Mouse (Mus musculus) liver, embryonic 14.5 days (tissue): ENCODE results near the gene Gm10300. TPM values are rescaled to one million over a fixed set of nuclear protein-coding genes. Genes with fewer than 3 reads are reported as not detected.
A peak's percentile ranks its signal among the peaks of the same experiment; 100 is the strongest.

Source experiments
- ATAC-seq: fragments of 200-750 bp; cut with Nextera tagmentation; 2 replicates; pipeline ENCODE4 v1.8.0; 2017; ENCODE audit warnings: moderate number of reproducible peaks, mild to moderate bottlenecking, moderate library complexity; ENCODE audit not compliant: insufficient read depth
- DNase-seq, 3 experiments: peaks; one replicate each; pipeline ENCODE4 v3.0.0-alpha.2; 2012 to 2013; ENCODE audit warnings: low read depth in 3 of 3, low spot score in 3 of 3
- H3K27ac ChIP-seq: fragments of 300-500 bp; sonication (generic); 2 replicates; pipeline ENCODE4 v1.5.1; 2014; ENCODE audit warnings: moderate library complexity, mild to moderate bottlenecking, control low read depth, inconsistent platforms
- H3K27me3 ChIP-seq: fragments of 300-500 bp; sonication (generic); 2 replicates; pipeline ENCODE4 v1.6.1; 2014; ENCODE audit warnings: mild to moderate bottlenecking, low read length, moderate library complexity; ENCODE audit not compliant: control insufficient read depth, insufficient read depth
- H3K36me3 ChIP-seq: fragments of 300-500 bp; sonication (generic); replicated peaks from 2 replicates; pipeline ENCODE4 v1.6.1; 2014; ENCODE audit warnings: low read depth; ENCODE audit not compliant: control insufficient read depth, insufficient read depth
- H3K4me1 ChIP-seq, 2 experiments: fragments of 200-500 bp in 1 of 2; fragments of 300-500 bp in 1 of 2; sonication (generic) in 1 of 2; replicated peaks; 2 replicates each; pipeline ENCODE4 v1.6.1; 2012 to 2014; ENCODE audit warnings: antibody characterized with exemption in 1 of 2, inconsistent platforms in 1 of 2, low read length in 1 of 2; ENCODE audit not compliant: control insufficient read depth in 2 of 2, insufficient read depth in 2 of 2
- H3K4me2 ChIP-seq: fragments of 300-500 bp; sonication (generic); 2 replicates; pipeline ENCODE4 v1.6.1; 2014; ENCODE audit warnings: low read depth, mild to moderate bottlenecking, control low read depth, moderate library complexity
- H3K4me3 ChIP-seq, 2 experiments: fragments of 200-500 bp in 1 of 2; fragments of 300-500 bp in 1 of 2; sonication (generic) in 1 of 2; 2 replicates each; pipeline ENCODE4 v1.5.1; 2012 to 2014; ENCODE audit warnings: low read depth in 2 of 2, low read length in 2 of 2, mild to moderate bottlenecking in 2 of 2, control low read depth in 1 of 2, inconsistent platforms in 1 of 2, moderate library complexity in 1 of 2; ENCODE audit not compliant: insufficient read depth in 1 of 2
- H3K9ac ChIP-seq: fragments of 300-500 bp; sonication (generic); replicated peaks from 2 replicates; pipeline ENCODE4 v1.6.1; 2014; ENCODE audit warnings: mild to moderate bottlenecking, control low read depth, moderate library complexity
- H3K9me3 ChIP-seq: fragments of 300-500 bp; sonication (generic); 2 replicates; pipeline ENCODE4 v1.6.1; 2016; ENCODE audit warnings: low read length, mixed read lengths; ENCODE audit not compliant: control insufficient read depth
- CTCF ChIP-seq: IDR thresholded peaks from 2 replicates; pipeline ENCODE4 v1.5.1; 2016; ENCODE audit warnings: antibody characterized with exemption, low read depth, control low read depth
- EP300 ChIP-seq: IDR thresholded peaks from 2 replicates; pipeline ENCODE4 v1.6.1; 2016; ENCODE audit warnings: antibody characterized with exemption, low read depth
- WGBS: fragments of 180-500 bp; shearing (Covaris S2); extraction: QIAGEN DNeasy Blood & Tissue Kit; methylation state at CpG from one replicate; pipeline ENCODE4 v1.1.7; 2014; ENCODE audit not compliant: insufficient replicate concordance; 5-methylcytosine and 5-hydroxymethylcytosine counted together
- polyA plus RNA-seq, 2 experiments: library from polyadenylated mRNA; depleted of rRNA in 1 of 2; stranded (reverse) in 1 of 2; unstranded in 1 of 2; fragments of >200 nt; fragmentation: Nextera tagmentation in 1 of 2; extraction: Ambion mirVana in 1 of 2; gene quantifications; 2 replicates each; pipeline versions ENCODE4 v1.2.1 to v1.2.3; 2012 to 2014

Gm10300 gene
- polyA plus RNA-seq, 2 experiments = 0.15 to 0.32 TPM

- Histone ChIP-seq H3K36me3 (no peaks in the 10 kb centered on the region), H3K4me3 (no peak overlapping the region), H3K27me3 (no peaks in the 10 kb centered on the region; the same call in 1 of the 2 replicates), H3K4me2 (no peak overlapping the region), H3K9me3 (no peaks in the 10 kb centered on the region), H3K9ac (no peak overlapping the region), H3K27ac (no peak overlapping the region), H3K4me1 (no peaks in the 10 kb centered on the region; a peak in 1 of 4 replicates)
- ATAC-seq (no peak), DNase-seq (no peak)
- 37% methylated on average over 3 of the region's 3 CpGs for WGBS
- peak; percentile 28; the same call in 1 of the 2 replicates for TF ChIP-seq CTCF
- no peak for TF ChIP-seq EP300
Observed at GRCm38 (mm10) chr4:132101152-132101551, 26.7 kb downstream of the Gm10300 start.

GRCm38 (mm10) chr4:132108221-132108620 is 33.7 kb downstream of the Gm10300 start:
- H3K27me3 ChIP-seq = no peaks in the 10 kb centered on the region

GRCm38 (mm10) chr4:132111227-132111626 is 36.7 kb downstream of the Gm10300 start:
- Histone ChIP-seq H3K9ac (no peak overlapping the region), H3K27me3 (no peaks in the 10 kb centered on the region), H3K4me3 (no peak overlapping the region), H3K4me2 (no peak overlapping the region), H3K27ac (no peak overlapping the region), H3K4me1 (no peaks in the 10 kb centered on the region), H3K9me3 (no peaks in the 10 kb centered on the region), H3K36me3 (no peaks in the 10 kb centered on the region)
- no peak for DNase-seq
- TF ChIP-seq CTCF (no peak), EP300 (no peak)
- WGBS = 59% methylated on average over 4 of the region's 4 CpGs
- ATAC-seq = no peak

More at GRCm38 (mm10) chr4:132108221-132108620, 33.7 kb downstream of the Gm10300 start:
- H3K4me3 ChIP-seq = no peak overlapping the region
- H3K27ac ChIP-seq = no peak overlapping the region
- no peak for TF ChIP-seq CTCF
- no peak for TF ChIP-seq EP300
- no peaks in the 10 kb centered on the region for H3K9me3 ChIP-seq
- ATAC-seq (no peak), DNase-seq (no peak)
- no peak overlapping the region for H3K9ac ChIP-seq
- no peak overlapping the region for H3K4me2 ChIP-seq
- no peaks in the 10 kb centered on the region for H3K36me3 ChIP-seq
- WGBS = 67% methylated on average over 7 of the region's 7 CpGs
- no peaks in the 10 kb centered on the region for H3K4me1 ChIP-seq

- DNase-seq (no peak), ATAC-seq (no peak)
- no peak for TF ChIP-seq EP300
- TF ChIP-seq CTCF = no peak
- no peaks in the 10 kb centered on the region for H3K9me3 ChIP-seq
- no peaks in the 10 kb centered on the region for H3K27me3 ChIP-seq
- no peak overlapping the region for H3K27ac ChIP-seq
- H3K4me1 ChIP-seq = no peaks in the 10 kb centered on the region
- 27% methylated on average over 53 of the region's 53 CpGs for WGBS
- no peak overlapping the region for H3K9ac ChIP-seq
- H3K4me2 ChIP-seq = peak overlapping the region; percentile 37; the same call in 1 of the 2 replicates
- no peaks in the 10 kb centered on the region for H3K36me3 ChIP-seq
- H3K4me3 ChIP-seq = peak overlapping the region in 1 of 2 experiments; percentile 3; a peak in 1 of 4 replicates
Observed at GRCm38 (mm10) chr4:132113411-132114095, 39.1 kb downstream of the Gm10300 start.

GRCm38 (mm10) chr4:132116315-132116714 is 41.8 kb downstream of the Gm10300 start:
- Histone ChIP-seq H3K9ac (no peak overlapping the region), H3K4me3 (no peak overlapping the region), H3K4me2 (no peak overlapping the region), H3K27me3 (no peaks in the 10 kb centered on the region), H3K36me3 (no peaks in the 10 kb centered on the region), H3K27ac (no peak overlapping the region), H3K4me1 (no peaks in the 10 kb centered on the region), H3K9me3 (no peaks in the 10 kb centered on the region)
- WGBS = 62% methylated on average over 4 of the region's 4 CpGs
- ATAC-seq = no peak
- TF ChIP-seq EP300 = no peak
- no peak for TF ChIP-seq CTCF
- DNase-seq = no peak
